Mouse (Mus musculus): ENCODE measurements at regions not wholly inside any gene's neighbourhood (a gene's known extent, or its start where the extent isn't known, plus 50 kb on each side); places are given as distances from the start of the nearest gene placed in this dataset.

GRCm38 (mm10) chr16:5535414-5535813 is 279.6 kb upstream of the Eef2kmt start:
- Histone ChIP-seq H3K4me3 (no peak overlapping the region), H3K9me3 (no peaks in the 10 kb centered on the region)

GRCm38 (mm10) chr16:5534862-5535261 is 279.1 kb upstream of the Eef2kmt start:
- Histone ChIP-seq H3K9me3 (no peaks in the 10 kb centered on the region), H3K4me1 (peaks cover 14% of the 10 kb centered on the region), H3K27me3 (peaks cover 15% of the 10 kb centered on the region; the same call in 1 of the 2 replicates), H3K4me2 (replicated peaks) (no peak overlapping the region), H3K4me3 (no peak overlapping the region), H3K27ac (replicated peaks) (no peak overlapping the region), H3K9ac (replicated peaks) (no peak overlapping the region), H3K36me3 (no peaks in the 10 kb centered on the region)
- 55% methylated on average over 5 of the region's 5 CpGs for WGBS
- no peak for ATAC-seq (ENCODE audit: low FRiP score, low read depth)

More at GRCm38 (mm10) chr16:5535414-5535813, 279.6 kb upstream of the Eef2kmt start:
- no peak overlapping the region for H3K27ac ChIP-seq (replicated peaks)
- peaks cover 14% of the 10 kb centered on the region for H3K4me1 ChIP-seq
- H3K27me3 ChIP-seq = peaks cover 15% of the 10 kb centered on the region; the same call in 1 of the 2 replicates
- ATAC-seq (ENCODE audit: low FRiP score, low read depth) = no peak
- no peak overlapping the region for H3K9ac ChIP-seq (replicated peaks)
- no peaks in the 10 kb centered on the region for H3K36me3 ChIP-seq
- WGBS = 52% methylated on average over 8 of the region's 8 CpGs
- no peak overlapping the region for H3K4me2 ChIP-seq (replicated peaks)

- H3K4me1 ChIP-seq = peaks cover 14% of the 10 kb centered on the region
- H3K4me2 ChIP-seq (replicated peaks) = no peak overlapping the region
- ATAC-seq (ENCODE audit: low FRiP score, low read depth) = no peak
- no peak overlapping the region for H3K9ac ChIP-seq (replicated peaks)
- H3K4me3 ChIP-seq = no peak overlapping the region
- H3K9me3 ChIP-seq = no peaks in the 10 kb centered on the region
- peaks cover 12% of the 10 kb centered on the region; the same call in 1 of the 2 replicates for H3K27me3 ChIP-seq
- H3K36me3 ChIP-seq = no peaks in the 10 kb centered on the region
- 73% methylated on average over 3 of the region's 3 CpGs for WGBS
- H3K27ac ChIP-seq (replicated peaks) = no peak overlapping the region
These were observed 278.6 kb upstream of the Eef2kmt start for GRCm38 (mm10) chr16:5534385-5534784.

DNA sequence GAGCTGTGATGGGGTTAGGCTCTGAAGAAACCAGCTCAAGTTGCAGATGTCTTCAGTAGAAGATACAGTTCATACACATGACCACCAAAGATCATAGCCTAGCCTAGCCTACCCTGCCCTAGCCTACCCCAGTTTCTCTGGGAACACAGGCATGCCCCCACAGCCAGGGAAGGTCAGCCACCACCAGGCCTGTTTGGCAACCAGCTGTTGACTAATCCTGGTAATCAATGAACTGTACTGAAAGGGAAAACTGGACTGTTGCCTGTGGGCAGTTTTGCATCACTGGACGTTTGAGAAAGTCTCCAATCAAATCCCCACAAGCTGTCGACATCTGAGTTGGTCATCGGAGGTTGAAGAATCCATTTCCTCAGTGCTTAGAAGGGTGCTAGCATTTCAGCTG is 276.5 kb upstream of the Eef2kmt start:
- 83% methylated on average over 3 of the region's 3 CpGs for WGBS
- no peaks in the 10 kb centered on the region for H3K9me3 ChIP-seq
- no peak overlapping the region for H3K4me2 ChIP-seq (replicated peaks)
- H3K9ac ChIP-seq (replicated peaks) = no peak overlapping the region
- H3K4me1 ChIP-seq = peaks cover 12% of the 10 kb centered on the region
- no peak for ATAC-seq (ENCODE audit: low FRiP score, low read depth)
- H3K4me3 ChIP-seq = no peak overlapping the region
- H3K36me3 ChIP-seq = no peaks in the 10 kb centered on the region
- no peak overlapping the region for H3K27ac ChIP-seq (replicated peaks)
- H3K27me3 ChIP-seq = peaks cover 12% of the 10 kb centered on the region; the same call in 1 of the 2 replicates

DNA sequence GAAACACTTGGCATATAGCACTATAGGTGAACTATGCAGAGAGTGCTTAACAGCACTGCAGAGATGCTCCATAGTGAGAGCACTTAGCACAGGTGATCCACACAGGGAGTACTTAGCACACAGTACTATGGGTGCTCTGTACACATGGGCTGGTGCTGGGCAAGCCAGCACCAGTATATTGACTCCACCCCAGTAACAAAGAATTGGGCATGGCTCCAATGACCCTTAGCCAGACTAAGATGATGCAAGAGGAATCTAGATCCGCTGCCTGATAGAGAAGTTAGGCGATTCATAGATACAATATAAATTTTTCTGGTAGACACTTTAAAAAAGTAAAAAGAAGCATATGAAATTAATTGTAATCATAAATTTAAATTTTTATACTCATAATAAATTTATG is 274.0 kb upstream of the Eef2kmt start:
- H3K4me3 ChIP-seq = no peak overlapping the region
- WGBS = 96% methylated on average over 2 of the region's 2 CpGs
- H3K9ac ChIP-seq (replicated peaks) = no peak overlapping the region
- no peak overlapping the region for H3K4me2 ChIP-seq (replicated peaks)
- H3K36me3 ChIP-seq = no peaks in the 10 kb centered on the region
- H3K27ac ChIP-seq (replicated peaks) = no peak overlapping the region
- H3K9me3 ChIP-seq = no peaks in the 10 kb centered on the region
- H3K27me3 ChIP-seq = 0 out of 2 replicates have a peak, but pooled peaks cover 4% of the 10 kb centered on the region
- H3K4me1 ChIP-seq = no peaks in the 10 kb centered on the region
- ATAC-seq (ENCODE audit: low FRiP score, low read depth) = no peak

DNA sequence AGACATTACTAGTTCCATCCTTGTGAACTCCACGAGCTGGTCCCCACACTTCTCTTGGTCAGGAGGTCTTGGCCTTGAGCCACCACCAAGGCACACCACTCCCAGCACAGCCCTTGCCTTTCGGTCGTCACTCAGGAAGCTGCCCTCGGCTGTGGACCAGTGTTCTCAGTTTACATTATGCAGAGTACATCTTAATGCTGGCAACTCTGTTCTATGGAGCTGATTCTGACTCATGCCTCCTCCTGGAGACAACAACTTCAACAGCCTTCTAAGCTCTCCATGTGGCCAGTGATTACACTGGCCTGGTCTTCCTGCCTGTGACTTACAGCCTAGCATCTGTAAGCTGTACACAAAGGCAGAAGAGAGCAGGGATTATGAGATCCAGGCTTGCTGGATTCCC is 272.2 kb upstream of the Eef2kmt start:
- 72% methylated on average over 4 of the region's 4 CpGs for WGBS
- no peak overlapping the region for H3K4me2 ChIP-seq (replicated peaks)

GRCm38 (mm10) chr16:5524375-5524774 is 268.6 kb upstream of the Eef2kmt start:
- no peak overlapping the region for H3K4me2 ChIP-seq (replicated peaks)
- H3K4me1 ChIP-seq = no peaks in the 10 kb centered on the region
- H3K27me3 ChIP-seq = no peaks in the 10 kb centered on the region
- no peak for ATAC-seq (ENCODE audit: low FRiP score, low read depth)
- no peaks in the 10 kb centered on the region for H3K9me3 ChIP-seq
- WGBS = 86% methylated on average over 5 of the region's 5 CpGs
- H3K27ac ChIP-seq (replicated peaks) = no peak overlapping the region
- H3K4me3 ChIP-seq = no peak overlapping the region
- no peak overlapping the region for H3K9ac ChIP-seq (replicated peaks)
- H3K36me3 ChIP-seq = no peaks in the 10 kb centered on the region

More for the DNA sequence above, 272.2 kb upstream of the Eef2kmt start:
- no peak overlapping the region for H3K27ac ChIP-seq (replicated peaks)
- H3K4me1 ChIP-seq = no peaks in the 10 kb centered on the region
- H3K9me3 ChIP-seq = no peaks in the 10 kb centered on the region
- 0 out of 2 replicates have a peak, but pooled peaks cover 4% of the 10 kb centered on the region for H3K27me3 ChIP-seq
- no peak overlapping the region for H3K9ac ChIP-seq (replicated peaks)
- H3K4me3 ChIP-seq = no peak overlapping the region
- H3K36me3 ChIP-seq = no peaks in the 10 kb centered on the region
- no peak for ATAC-seq (ENCODE audit: low FRiP score, low read depth)

- no peaks in the 10 kb centered on the region for H3K9me3 ChIP-seq
- H3K36me3 ChIP-seq = no peaks in the 10 kb centered on the region
- no peaks in the 10 kb centered on the region for H3K4me1 ChIP-seq
- no peak overlapping the region for H3K9ac ChIP-seq (replicated peaks)
- no peak for ATAC-seq (ENCODE audit: low FRiP score, low read depth)
- H3K4me3 ChIP-seq = no peak overlapping the region
- no peaks in the 10 kb centered on the region for H3K27me3 ChIP-seq
- H3K4me2 ChIP-seq (replicated peaks) = no peak overlapping the region
- 54% methylated on average over 7 of the region's 7 CpGs for WGBS
- H3K27ac ChIP-seq (replicated peaks) = no peak overlapping the region
These were observed 267.7 kb upstream of the Eef2kmt start for GRCm38 (mm10) chr16:5523402-5524021.

DNA sequence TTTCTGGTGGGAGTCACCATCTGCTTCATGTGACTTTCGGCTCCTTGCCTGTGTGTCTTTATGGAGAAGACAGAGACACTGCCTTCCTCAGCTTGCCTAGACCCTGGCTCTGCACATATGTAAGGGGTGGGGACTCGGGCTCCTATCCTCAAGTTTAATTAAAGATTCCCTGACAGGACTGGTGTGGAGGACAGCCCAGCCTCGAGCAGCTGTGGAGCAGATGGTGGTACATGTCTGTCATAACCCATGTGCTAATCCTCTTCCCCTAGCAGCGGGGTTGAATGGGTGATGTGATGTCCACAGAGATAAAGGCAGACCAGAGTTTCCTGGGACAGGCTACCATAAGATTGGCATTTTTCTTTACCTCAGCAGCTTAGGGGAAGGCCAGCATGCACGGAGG is 262.0 kb upstream of the Eef2kmt start:
- Histone ChIP-seq H3K27ac (replicated peaks) (no peak overlapping the region), H3K4me3 (no peak overlapping the region), H3K27me3 (no peaks in the 10 kb centered on the region), H3K36me3 (no peaks in the 10 kb centered on the region), H3K4me2 (replicated peaks) (no peak overlapping the region), H3K9me3 (no peaks in the 10 kb centered on the region), H3K4me1 (0 out of 2 replicates have a peak, but pooled peaks cover 6% of the 10 kb centered on the region), H3K9ac (replicated peaks) (no peak overlapping the region)
- 54% methylated on average over 5 of the region's 5 CpGs for WGBS
- peak; percentile 30; the same call in 1 of the 2 replicates for ATAC-seq (ENCODE audit: low FRiP score, low read depth)

GRCm38 (mm10) chr16:5515867-5516266 is 260.1 kb upstream of the Eef2kmt start:
- H3K4me1 ChIP-seq = 0 out of 2 replicates have a peak, but pooled peaks cover 6% of the 10 kb centered on the region
- no peaks in the 10 kb centered on the region for H3K9me3 ChIP-seq
- no peak overlapping the region for H3K4me3 ChIP-seq
- ATAC-seq (ENCODE audit: low FRiP score, low read depth) = no peak
- H3K9ac ChIP-seq (replicated peaks) = no peak overlapping the region
- 72% methylated on average over 5 of the region's 5 CpGs for WGBS
- no peaks in the 10 kb centered on the region for H3K36me3 ChIP-seq
- H3K27me3 ChIP-seq = no peaks in the 10 kb centered on the region
- no peak overlapping the region for H3K27ac ChIP-seq (replicated peaks)
- H3K4me2 ChIP-seq (replicated peaks) = no peak overlapping the region

DNA sequence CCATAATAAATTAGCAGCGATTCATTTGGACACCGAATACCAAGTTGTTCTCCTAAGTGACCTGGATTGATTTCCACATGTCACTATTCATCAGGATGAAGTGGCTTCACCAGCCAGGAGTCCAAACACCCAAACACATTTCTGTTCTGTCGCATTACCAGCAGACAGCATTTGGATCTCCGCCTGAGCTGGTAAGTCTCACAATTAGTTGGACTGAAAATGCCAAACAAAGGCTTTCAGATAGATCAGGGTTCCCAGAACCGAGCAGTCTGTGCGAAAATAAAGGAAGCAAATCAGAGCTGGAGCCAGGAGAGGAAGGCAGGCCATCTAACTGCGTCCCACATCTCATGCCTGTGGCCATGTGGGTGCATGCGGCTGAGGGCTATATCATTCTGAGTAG is 251.5 kb upstream of the Eef2kmt start:
- Histone ChIP-seq H3K9ac (replicated peaks) (no peak overlapping the region), H3K27me3 (no peaks in the 10 kb centered on the region), H3K27ac (replicated peaks) (no peak overlapping the region), H3K4me1 (no peaks in the 10 kb centered on the region), H3K4me3 (no peak overlapping the region), H3K4me2 (replicated peaks) (no peak overlapping the region), H3K9me3 (no peaks in the 10 kb centered on the region), H3K36me3 (no peaks in the 10 kb centered on the region)
- no peak for ATAC-seq (ENCODE audit: low FRiP score, low read depth)
- 81% methylated on average over 8 of the region's 8 CpGs for WGBS

DNA sequence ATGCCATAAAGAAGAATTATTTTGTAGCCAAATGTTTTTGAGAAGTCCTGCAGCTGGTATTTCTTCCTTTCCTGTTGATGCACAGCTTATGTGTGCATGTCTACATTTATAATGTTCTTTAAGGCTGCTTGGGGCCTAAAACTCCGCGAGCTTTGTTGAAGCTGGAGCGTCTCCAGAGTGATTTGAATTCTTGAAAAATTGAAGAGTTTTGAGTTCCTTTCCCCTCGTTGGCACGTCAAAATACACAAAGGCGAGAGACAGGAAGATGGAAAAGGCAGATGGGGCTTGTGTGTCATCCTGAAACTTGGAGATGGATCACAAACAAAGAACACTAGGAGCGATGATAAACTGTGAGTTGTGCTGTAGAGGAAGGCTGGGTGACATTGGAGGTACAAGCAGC is 246.2 kb upstream of the Eef2kmt start:
- no peaks in the 10 kb centered on the region for H3K4me1 ChIP-seq
- ATAC-seq (ENCODE audit: low FRiP score, low read depth) = no peak
- H3K27me3 ChIP-seq = no peaks in the 10 kb centered on the region
- H3K4me3 ChIP-seq = no peak overlapping the region
- WGBS = 93% methylated on average over 7 of the region's 7 CpGs
- H3K9me3 ChIP-seq = no peaks in the 10 kb centered on the region
- no peak overlapping the region for H3K27ac ChIP-seq (replicated peaks)
- no peak overlapping the region for H3K9ac ChIP-seq (replicated peaks)
- no peaks in the 10 kb centered on the region for H3K36me3 ChIP-seq
- no peak overlapping the region for H3K4me2 ChIP-seq (replicated peaks)

Measured in midbrain, embryonic 12.5 days (tissue).